Mouse (Mus musculus): ENCODE data around the gene Jmjd6. TPM values are rescaled to one million over a fixed set of nuclear protein-coding genes. Genes with fewer than 3 reads are reported as not detected.

Jmjd6 gene
- total and polyA plus RNA-seq, 3 experiments = 48.4 to 126 (median 82.7) TPM

DNA sequence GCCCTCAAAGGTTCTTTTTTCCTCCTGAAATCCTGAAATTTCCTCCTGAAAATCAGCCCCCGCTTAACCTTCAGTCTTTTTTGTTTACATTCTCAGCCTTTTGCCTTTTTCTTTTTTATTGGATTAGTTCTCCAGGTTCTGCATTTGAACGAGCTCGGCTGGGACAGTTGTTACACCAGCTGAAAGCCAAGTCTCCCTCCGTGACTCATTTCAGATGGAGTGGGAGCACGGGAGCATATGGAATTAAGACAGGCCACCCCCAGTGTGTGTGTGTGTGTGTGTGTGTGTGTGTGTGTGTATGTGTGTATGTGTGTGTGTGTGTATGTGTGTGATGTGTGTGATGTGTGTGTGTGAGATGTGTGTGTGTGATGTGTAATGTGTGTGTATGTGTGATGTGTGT lies 38.2 kb upstream of the Jmjd6 start:
- peaks cover 16% of the 10 kb centered on the region; the same call in 1 of the 2 replicates for H3K27me3 ChIP-seq (ENCODE audit: insufficient read depth, low read length)
- no peaks in the 10 kb centered on the region for H3K9me3 ChIP-seq (replicated peaks)
- TF ChIP-seq GATA1 (IDR thresholded peaks at IDR 0.05; ENCODE audit: borderline replicate concordance, low read length) (no peak), TAL1 (conservative IDR thresholded peaks at IDR 0.05; ENCODE audit: low read depth, low read length) (no peak), CTCF (IDR thresholded peaks at IDR 0.05; ENCODE audit: low read depth, low read length) (no peak), POLR2AphosphoS5 (IDR thresholded peaks at IDR 0.05; ENCODE audit: insufficient replicate concordance, low read depth, low read length) (no peak), GATA2 (IDR thresholded peaks at IDR 0.05; ENCODE audit: borderline replicate concordance, low read depth, low read length) (no peak)
- H3K36me3 ChIP-seq (replicated peaks) = no peaks in the 10 kb centered on the region
- peaks cover 4% of the 10 kb centered on the region; the same call in 1 of the 2 replicates for H3K4me1 ChIP-seq (ENCODE audit: insufficient read depth, low read depth, low read length)
- ATAC-seq (ENCODE audit: extremely low read depth, insufficient number of reproducible peaks, low FRiP score, poor library complexity, severe bottlenecking) (no peak), DNase-seq (ENCODE audit: low spot score) (no peak)
- H3K4me3 ChIP-seq (ENCODE audit: low read depth, low read length) = no peak overlapping the region

DNA sequence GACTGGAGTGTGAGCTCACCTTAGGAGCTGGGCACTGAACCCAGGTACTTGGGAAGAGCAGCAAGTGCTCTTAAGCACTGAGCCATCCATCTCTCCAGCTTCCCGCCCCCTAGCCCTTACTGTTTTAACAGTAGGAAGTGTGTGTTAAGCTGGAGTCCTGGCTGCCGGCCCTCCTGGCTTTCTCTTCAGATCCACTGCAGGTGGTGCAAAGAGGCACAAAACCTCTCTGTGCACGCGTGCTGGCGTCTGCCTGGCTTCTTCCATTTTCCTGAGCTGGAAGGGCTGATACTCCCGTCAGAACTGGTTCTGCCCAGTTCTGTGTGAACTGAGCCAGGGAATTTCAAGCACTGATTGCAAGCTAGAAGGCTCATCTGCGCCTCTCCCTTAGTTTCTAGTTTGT lies 37.6 kb upstream of the Jmjd6 start:
- H3K27me3 ChIP-seq (ENCODE audit: insufficient read depth, low read length) = peaks cover 16% of the 10 kb centered on the region; the same call in 1 of the 2 replicates
- ATAC-seq (ENCODE audit: extremely low read depth, insufficient number of reproducible peaks, low FRiP score, poor library complexity, severe bottlenecking) = no peak
- H3K4me3 ChIP-seq (ENCODE audit: low read depth, low read length) = no peak overlapping the region
- TF ChIP-seq POLR2AphosphoS5 (IDR thresholded peaks at IDR 0.05; ENCODE audit: insufficient replicate concordance, low read depth, low read length) (no peak), CTCF (IDR thresholded peaks at IDR 0.05; ENCODE audit: low read depth, low read length) (no peak), GATA2 (IDR thresholded peaks at IDR 0.05; ENCODE audit: borderline replicate concordance, low read depth, low read length) (no peak), TAL1 (conservative IDR thresholded peaks at IDR 0.05; ENCODE audit: low read depth, low read length) (no peak), GATA1 (IDR thresholded peaks at IDR 0.05; ENCODE audit: borderline replicate concordance, low read length) (no peak)
- no peaks in the 10 kb centered on the region for H3K9me3 ChIP-seq (replicated peaks)
- peaks cover 4% of the 10 kb centered on the region; the same call in 1 of the 2 replicates for H3K4me1 ChIP-seq (ENCODE audit: insufficient read depth, low read depth, low read length)
- DNase-seq (ENCODE audit: low spot score) = no peak
- H3K36me3 ChIP-seq (replicated peaks) = peaks cover 3% of the 10 kb centered on the region

DNA sequence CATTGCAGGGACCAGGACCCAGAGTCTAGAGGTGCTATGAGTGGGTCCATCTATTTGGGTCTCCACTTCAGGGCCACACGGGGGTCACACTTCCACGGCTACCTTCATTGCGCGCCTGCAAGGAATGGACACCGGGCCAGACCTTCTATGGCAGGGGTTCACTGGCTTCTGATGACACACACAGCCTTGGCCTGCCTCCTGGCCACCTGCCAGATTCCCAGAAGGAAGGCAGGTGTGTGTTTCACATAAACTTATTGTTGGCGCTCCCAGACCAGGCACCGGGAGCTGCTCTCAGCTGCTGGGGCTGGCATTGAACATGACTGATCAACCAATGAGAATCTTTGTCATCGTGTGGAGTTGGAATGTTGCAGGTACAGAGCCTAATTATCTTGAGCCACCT lies 35.2 kb upstream of the Jmjd6 start:
- no peak overlapping the region for H3K4me3 ChIP-seq (ENCODE audit: low read depth, low read length)
- H3K27me3 ChIP-seq (ENCODE audit: insufficient read depth, low read length) = peaks cover 9% of the 10 kb centered on the region; the same call in 1 of the 2 replicates
- TF ChIP-seq GATA1 (IDR thresholded peaks at IDR 0.05; ENCODE audit: borderline replicate concordance, low read length) = no peak
- TF ChIP-seq TAL1 (conservative IDR thresholded peaks at IDR 0.05; ENCODE audit: low read depth, low read length) = no peak
- TF ChIP-seq GATA2 (IDR thresholded peaks at IDR 0.05; ENCODE audit: borderline replicate concordance, low read depth, low read length) = no peak
- no peak for TF ChIP-seq POLR2AphosphoS5 (IDR thresholded peaks at IDR 0.05; ENCODE audit: insufficient replicate concordance, low read depth, low read length)
- TF ChIP-seq CTCF (IDR thresholded peaks at IDR 0.05; ENCODE audit: low read depth, low read length) = no peak
- no peak for DNase-seq (ENCODE audit: low spot score)
- peaks cover 16% of the 10 kb centered on the region for H3K36me3 ChIP-seq (replicated peaks)
- no peaks in the 10 kb centered on the region for H3K9me3 ChIP-seq (replicated peaks)
- H3K4me1 ChIP-seq (ENCODE audit: insufficient read depth, low read depth, low read length) = no peaks in the 10 kb centered on the region
- ATAC-seq (ENCODE audit: extremely low read depth, insufficient number of reproducible peaks, low FRiP score, poor library complexity, severe bottlenecking) = no peak

GRCm38 (mm10) chr11:116873987-116874386 lies 30.7 kb upstream of the Jmjd6 start:
- H3K27me3 ChIP-seq (ENCODE audit: insufficient read depth, low read length) = peaks cover 4% of the 10 kb centered on the region; the same call in 1 of the 2 replicates
- no peaks in the 10 kb centered on the region for H3K4me1 ChIP-seq (ENCODE audit: insufficient read depth, low read depth, low read length)
- H3K9me3 ChIP-seq (replicated peaks) = no peaks in the 10 kb centered on the region
- TF ChIP-seq CTCF (IDR thresholded peaks at IDR 0.05; ENCODE audit: low read depth, low read length) (no peak), POLR2AphosphoS5 (IDR thresholded peaks at IDR 0.05; ENCODE audit: insufficient replicate concordance, low read depth, low read length) (no peak), GATA2 (IDR thresholded peaks at IDR 0.05; ENCODE audit: borderline replicate concordance, low read depth, low read length) (no peak), GATA1 (IDR thresholded peaks at IDR 0.05; ENCODE audit: borderline replicate concordance, low read length) (no peak), TAL1 (conservative IDR thresholded peaks at IDR 0.05; ENCODE audit: low read depth, low read length) (no peak)
- ATAC-seq (ENCODE audit: extremely low read depth, insufficient number of reproducible peaks, low FRiP score, poor library complexity, severe bottlenecking) (no peak), DNase-seq (ENCODE audit: low spot score) (no peak)
- no peak overlapping the region for H3K4me3 ChIP-seq (ENCODE audit: low read depth, low read length)
- H3K36me3 ChIP-seq (replicated peaks) = peaks cover 49% of the 10 kb centered on the region

- no peak overlapping the region for H3K4me3 ChIP-seq (ENCODE audit: low read depth, low read length)
- ATAC-seq (ENCODE audit: extremely low read depth, insufficient number of reproducible peaks, low FRiP score, poor library complexity, severe bottlenecking) = no peak
- peaks cover 53% of the 10 kb centered on the region for H3K36me3 ChIP-seq (replicated peaks)
- no peaks in the 10 kb centered on the region for H3K27me3 ChIP-seq (ENCODE audit: insufficient read depth, low read length)
- H3K9me3 ChIP-seq (replicated peaks) = no peaks in the 10 kb centered on the region
- 0 out of 2 replicates have a peak, but pooled peaks cover 3% of the 10 kb centered on the region for H3K4me1 ChIP-seq (ENCODE audit: insufficient read depth, low read depth, low read length)
- TF ChIP-seq CTCF (IDR thresholded peaks at IDR 0.05; ENCODE audit: low read depth, low read length) = no peak
- no peak for TF ChIP-seq POLR2AphosphoS5 (IDR thresholded peaks at IDR 0.05; ENCODE audit: insufficient replicate concordance, low read depth, low read length)
- no peak for TF ChIP-seq GATA2 (IDR thresholded peaks at IDR 0.05; ENCODE audit: borderline replicate concordance, low read depth, low read length)
- TF ChIP-seq GATA1 (IDR thresholded peaks at IDR 0.05; ENCODE audit: borderline replicate concordance, low read length) = no peak
- TF ChIP-seq TAL1 (conservative IDR thresholded peaks at IDR 0.05; ENCODE audit: low read depth, low read length) = no peak
- DNase-seq (ENCODE audit: low spot score) = no peak
Measured at GRCm38 (mm10) chr11:116871538-116871937, 28.3 kb upstream of the Jmjd6 start.

DNA sequence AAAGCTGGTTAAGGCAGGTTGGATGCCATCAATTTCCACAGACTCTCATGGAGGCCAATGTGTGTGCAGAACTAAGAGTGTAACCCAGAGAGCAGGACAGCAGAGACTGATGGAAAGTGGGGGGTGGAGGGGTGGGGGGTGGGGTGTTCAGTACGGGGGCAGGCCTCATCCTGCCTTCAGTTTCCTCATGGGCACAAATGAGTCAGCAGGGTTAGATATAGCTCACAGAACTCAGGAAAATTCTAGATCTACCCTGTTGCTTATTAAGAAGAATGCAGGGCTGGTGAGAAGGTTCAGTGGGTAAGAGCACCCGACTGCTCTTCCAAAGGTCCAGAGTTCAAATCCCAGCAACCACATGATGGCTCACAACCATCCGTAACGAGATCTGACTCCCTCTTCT lies 26.4 kb upstream of the Jmjd6 start:
- Histone ChIP-seq H3K4me1 (ENCODE audit: insufficient read depth, low read depth, low read length) (peaks cover 7% of the 10 kb centered on the region), H3K4me3 (ENCODE audit: low read depth, low read length) (no peak overlapping the region), H3K36me3 (replicated peaks) (peaks cover 65% of the 10 kb centered on the region), H3K9me3 (replicated peaks) (no peaks in the 10 kb centered on the region), H3K27me3 (ENCODE audit: insufficient read depth, low read length) (no peaks in the 10 kb centered on the region)
- ATAC-seq (ENCODE audit: extremely low read depth, insufficient number of reproducible peaks, low FRiP score, poor library complexity, severe bottlenecking) (no peak), DNase-seq (ENCODE audit: low spot score) (no peak)
- TF ChIP-seq GATA1 (IDR thresholded peaks at IDR 0.05; ENCODE audit: borderline replicate concordance, low read length) (no peak), TAL1 (conservative IDR thresholded peaks at IDR 0.05; ENCODE audit: low read depth, low read length) (no peak), GATA2 (IDR thresholded peaks at IDR 0.05; ENCODE audit: borderline replicate concordance, low read depth, low read length) (no peak), CTCF (IDR thresholded peaks at IDR 0.05; ENCODE audit: low read depth, low read length) (no peak), POLR2AphosphoS5 (IDR thresholded peaks at IDR 0.05; ENCODE audit: insufficient replicate concordance, low read depth, low read length) (no peak)
